Mouse (Mus musculus): ENCODE data around the gene Megf11. TPM values are rescaled to one million over a fixed set of nuclear protein-coding genes. Genes with fewer than 3 reads are reported as not detected.

Megf11 gene
- polyA plus RNA-seq, 1 experiment from 2014 or later: 0.53 TPM

- WGBS: 79% methylated on average over 7 of the region's 7 CpGs
- DNase-seq (ENCODE audit: low spot score) (no peak), ATAC-seq (replicated peaks; ENCODE audit: low FRiP score) (no peak)
- no peaks in the 10 kb centered on the region for H3K36me3 ChIP-seq (ENCODE audit: control insufficient read depth, insufficient read depth, low read length)
- H3K4me3 ChIP-seq (ENCODE audit: low read depth, low read length): no peak overlapping the region
- H3K4me2 ChIP-seq: no peak overlapping the region
- no peak overlapping the region for H3K9ac ChIP-seq (ENCODE audit: low read depth, low read length)
- no peak overlapping the region for H3K27ac ChIP-seq (ENCODE audit: low read depth, low read length)
- no peaks in the 10 kb centered on the region for H3K27me3 ChIP-seq (replicated peaks; ENCODE audit: control insufficient read depth, insufficient read depth, low read length)
- H3K9me3 ChIP-seq (ENCODE audit: control insufficient read depth, low read length): no peaks in the 10 kb centered on the region
- peaks cover 19% of the 10 kb centered on the region for H3K4me1 ChIP-seq (replicated peaks; ENCODE audit: control insufficient read depth, insufficient read depth, low read length)
Measured at GRCm38 (mm10) chr9:64572629-64573190, 187.3 kb downstream of the Megf11 start.

- H3K36me3 ChIP-seq (ENCODE audit: control insufficient read depth, insufficient read depth, low read length): no peaks in the 10 kb centered on the region
- H3K27me3 ChIP-seq (replicated peaks; ENCODE audit: control insufficient read depth, insufficient read depth, low read length): no peaks in the 10 kb centered on the region
- peaks cover 15% of the 10 kb centered on the region for H3K4me1 ChIP-seq (replicated peaks; ENCODE audit: control insufficient read depth, insufficient read depth, low read length)
- ATAC-seq (replicated peaks; ENCODE audit: low FRiP score) (no peak), DNase-seq (ENCODE audit: low spot score) (no peak)
- no peak overlapping the region for H3K4me2 ChIP-seq
- no peaks in the 10 kb centered on the region for H3K9me3 ChIP-seq (ENCODE audit: control insufficient read depth, low read length)
- H3K9ac ChIP-seq (ENCODE audit: low read depth, low read length): no peak overlapping the region
- H3K4me3 ChIP-seq (ENCODE audit: low read depth, low read length): no peak overlapping the region
- H3K27ac ChIP-seq (ENCODE audit: low read depth, low read length): no peak overlapping the region
Measured at GRCm38 (mm10) chr9:64575658-64576057, 190.2 kb downstream of the Megf11 start.

- whole genome bisulfite sequencing: 67% methylated on average over 5 of the region's 5 CpGs
Measured at GRCm38 (mm10) chr9:64576143-64576878, 190.9 kb downstream of the Megf11 start.

GRCm38 (mm10) chr9:64577156-64577555 is 191.7 kb downstream of the Megf11 start:
- no peak overlapping the region for H3K27ac ChIP-seq (ENCODE audit: low read depth, low read length)
- no peaks in the 10 kb centered on the region for H3K36me3 ChIP-seq (ENCODE audit: control insufficient read depth, insufficient read depth, low read length)
- DNase-seq (ENCODE audit: low spot score) (no peak), ATAC-seq (replicated peaks; ENCODE audit: low FRiP score) (no peak)
- H3K9ac ChIP-seq (ENCODE audit: low read depth, low read length): no peak overlapping the region
- 78% methylated on average over 3 of the region's 3 CpGs for WGBS
- no peak overlapping the region for H3K4me2 ChIP-seq
- peaks cover 12% of the 10 kb centered on the region for H3K4me1 ChIP-seq (replicated peaks; ENCODE audit: control insufficient read depth, insufficient read depth, low read length)
- H3K9me3 ChIP-seq (ENCODE audit: control insufficient read depth, low read length): no peaks in the 10 kb centered on the region
- no peaks in the 10 kb centered on the region for H3K27me3 ChIP-seq (replicated peaks; ENCODE audit: control insufficient read depth, insufficient read depth, low read length)
- no peak overlapping the region for H3K4me3 ChIP-seq (ENCODE audit: low read depth, low read length)

More at GRCm38 (mm10) chr9:64576143-64576878, 190.9 kb downstream of the Megf11 start:
- Histone ChIP-seq H3K9me3 (ENCODE audit: control insufficient read depth, low read length) (no peaks in the 10 kb centered on the region), H3K4me2 (no peak overlapping the region), H3K27ac (ENCODE audit: low read depth, low read length) (no peak overlapping the region), H3K4me1 (replicated peaks; ENCODE audit: control insufficient read depth, insufficient read depth, low read length) (peaks cover 15% of the 10 kb centered on the region), H3K27me3 (replicated peaks; ENCODE audit: control insufficient read depth, insufficient read depth, low read length) (no peaks in the 10 kb centered on the region), H3K9ac (ENCODE audit: low read depth, low read length) (no peak overlapping the region), H3K36me3 (ENCODE audit: control insufficient read depth, insufficient read depth, low read length) (no peaks in the 10 kb centered on the region), H3K4me3 (ENCODE audit: low read depth, low read length) (no peak overlapping the region)
- ATAC-seq (replicated peaks; ENCODE audit: low FRiP score) (peak; percentile 53), DNase-seq (ENCODE audit: low spot score) (no peak)

GRCm38 (mm10) chr9:64578014-64578413 is 192.6 kb downstream of the Megf11 start:
- H3K4me1 ChIP-seq (replicated peaks; ENCODE audit: control insufficient read depth, insufficient read depth, low read length): peaks cover 12% of the 10 kb centered on the region
- no peak overlapping the region for H3K4me3 ChIP-seq (ENCODE audit: low read depth, low read length)
- H3K9ac ChIP-seq (ENCODE audit: low read depth, low read length): no peak overlapping the region
- no peak for DNase-seq (ENCODE audit: low spot score)
- H3K27me3 ChIP-seq (replicated peaks; ENCODE audit: control insufficient read depth, insufficient read depth, low read length): no peaks in the 10 kb centered on the region
- no peaks in the 10 kb centered on the region for H3K9me3 ChIP-seq (ENCODE audit: control insufficient read depth, low read length)
- no peak overlapping the region for H3K27ac ChIP-seq (ENCODE audit: low read depth, low read length)
- no peaks in the 10 kb centered on the region for H3K36me3 ChIP-seq (ENCODE audit: control insufficient read depth, insufficient read depth, low read length)
- H3K4me2 ChIP-seq: no peak overlapping the region
- ATAC-seq (replicated peaks; ENCODE audit: low FRiP score): no peak

GRCm38 (mm10) chr9:64579306-64579705 is 193.9 kb downstream of the Megf11 start:
- H3K27ac ChIP-seq (ENCODE audit: low read depth, low read length): no peak overlapping the region
- H3K4me1 ChIP-seq (replicated peaks; ENCODE audit: control insufficient read depth, insufficient read depth, low read length): peaks cover 12% of the 10 kb centered on the region
- no peaks in the 10 kb centered on the region for H3K36me3 ChIP-seq (ENCODE audit: control insufficient read depth, insufficient read depth, low read length)
- DNase-seq (ENCODE audit: low spot score) (no peak), ATAC-seq (replicated peaks; ENCODE audit: low FRiP score) (no peak)
- no peaks in the 10 kb centered on the region for H3K27me3 ChIP-seq (replicated peaks; ENCODE audit: control insufficient read depth, insufficient read depth, low read length)
- H3K4me2 ChIP-seq: no peak overlapping the region
- WGBS: 95% methylated on average over 1 of the region's 1 CpGs
- H3K9me3 ChIP-seq (ENCODE audit: control insufficient read depth, low read length): no peaks in the 10 kb centered on the region
- H3K9ac ChIP-seq (ENCODE audit: low read depth, low read length): no peak overlapping the region
- H3K4me3 ChIP-seq (ENCODE audit: low read depth, low read length): no peak overlapping the region

GRCm38 (mm10) chr9:64586292-64586691 is 200.9 kb downstream of the Megf11 start:
- WGBS: 66% methylated on average over 5 of the region's 5 CpGs
- peaks cover 18% of the 10 kb centered on the region for H3K4me1 ChIP-seq (replicated peaks; ENCODE audit: control insufficient read depth, insufficient read depth, low read length)
- DNase-seq (ENCODE audit: low spot score) (no peak), ATAC-seq (replicated peaks; ENCODE audit: low FRiP score) (no peak)
- no peak overlapping the region for H3K9ac ChIP-seq (ENCODE audit: low read depth, low read length)
- no peak overlapping the region for H3K4me3 ChIP-seq (ENCODE audit: low read depth, low read length)
- H3K36me3 ChIP-seq (ENCODE audit: control insufficient read depth, insufficient read depth, low read length): no peaks in the 10 kb centered on the region
- no peaks in the 10 kb centered on the region for H3K9me3 ChIP-seq (ENCODE audit: control insufficient read depth, low read length)
- H3K27me3 ChIP-seq (replicated peaks; ENCODE audit: control insufficient read depth, insufficient read depth, low read length): no peaks in the 10 kb centered on the region
- no peak overlapping the region for H3K4me2 ChIP-seq
- no peak overlapping the region for H3K27ac ChIP-seq (ENCODE audit: low read depth, low read length)

- no peak overlapping the region for H3K9ac ChIP-seq (ENCODE audit: low read depth, low read length)
- H3K4me3 ChIP-seq (ENCODE audit: low read depth, low read length): no peak overlapping the region
- no peak overlapping the region for H3K4me2 ChIP-seq
- no peaks in the 10 kb centered on the region for H3K9me3 ChIP-seq (ENCODE audit: control insufficient read depth, low read length)
- peaks cover 24% of the 10 kb centered on the region for H3K4me1 ChIP-seq (replicated peaks; ENCODE audit: control insufficient read depth, insufficient read depth, low read length)
- no peaks in the 10 kb centered on the region for H3K36me3 ChIP-seq (ENCODE audit: control insufficient read depth, insufficient read depth, low read length)
- DNase-seq (ENCODE audit: low spot score): no peak
- ATAC-seq (replicated peaks; ENCODE audit: low FRiP score): no peak
- 92% methylated on average over 7 of the region's 7 CpGs for WGBS
- H3K27ac ChIP-seq (ENCODE audit: low read depth, low read length): no peak overlapping the region
- no peaks in the 10 kb centered on the region for H3K27me3 ChIP-seq (replicated peaks; ENCODE audit: control insufficient read depth, insufficient read depth, low read length)
Measured at GRCm38 (mm10) chr9:64587991-64588390, 202.6 kb downstream of the Megf11 start.

GRCm38 (mm10) chr9:64590634-64591041 is 205.2 kb downstream of the Megf11 start:
- 15% methylated on average over 5 of the region's 5 CpGs for WGBS
- Histone ChIP-seq H3K27ac (ENCODE audit: low read depth, low read length) (peak overlapping the region; percentile 95), H3K4me3 (ENCODE audit: low read depth, low read length) (no peak overlapping the region), H3K36me3 (ENCODE audit: control insufficient read depth, insufficient read depth, low read length) (no peaks in the 10 kb centered on the region), H3K9ac (ENCODE audit: low read depth, low read length) (peak overlapping the region; percentile 46), H3K4me2 (peak overlapping the region; percentile 46), H3K4me1 (replicated peaks; ENCODE audit: control insufficient read depth, insufficient read depth, low read length) (peaks cover 24% of the 10 kb centered on the region), H3K9me3 (ENCODE audit: control insufficient read depth, low read length) (no peaks in the 10 kb centered on the region), H3K27me3 (replicated peaks; ENCODE audit: control insufficient read depth, insufficient read depth, low read length) (peaks cover 3% of the 10 kb centered on the region; the same call in 1 of the 2 replicates)
- ATAC-seq (replicated peaks; ENCODE audit: low FRiP score): peak; percentile 97
- DNase-seq (ENCODE audit: low spot score): peak; percentile 59

Measured in liver, embryonic 11.5 days (tissue).